Mouse (Mus musculus) limb, embryonic 11.5 days (tissue): ENCODE measurements around the gene Ppp1r12a. TPM values are rescaled to one million over a fixed set of nuclear protein-coding genes. Genes with fewer than 3 reads are reported as not detected.
"Not testable (repeated sequence)": the region's sequence is repeated elsewhere in the genome, so short reads cannot be mapped to it uniquely, and the experiment has no call there.

Experiments used
- ATAC-seq: fragments of 200-750 bp; cut with Nextera tagmentation; 2 replicates; pipeline ENCODE4 v1.8.0; 2017; ENCODE audit warnings: low read depth; ENCODE audit not compliant: insufficient number of reproducible peaks, low FRiP score, low TSS enrichment
- DNase-seq: peaks from one replicate; pipeline ENCODE4 v3.0.0-alpha.2; 2015; ENCODE audit warnings: low spot score
- H3K27ac ChIP-seq: fragments of 300-500 bp; sonication (generic); replicated peaks from 2 replicates; pipeline ENCODE4 v1.5.1; 2014; ENCODE audit warnings: low read depth, mild to moderate bottlenecking, low read length
- H3K27me3 ChIP-seq: fragments of 300-500 bp; sonication (generic); 2 replicates; pipeline ENCODE4 v1.6.1; 2014; ENCODE audit warnings: mild to moderate bottlenecking, low read length, mixed read lengths; ENCODE audit not compliant: control insufficient read depth, insufficient read depth
- H3K36me3 ChIP-seq: fragments of 300-500 bp; sonication (generic); 2 replicates; pipeline ENCODE4 v1.6.1; 2014; ENCODE audit warnings: mild to moderate bottlenecking, low read length, moderate library complexity, mixed read lengths; ENCODE audit not compliant: control insufficient read depth, insufficient read depth
- H3K4me1 ChIP-seq: fragments of 300-500 bp; sonication (generic); 2 replicates; pipeline ENCODE4 v1.6.1; 2014; ENCODE audit warnings: low read length, mixed read lengths; ENCODE audit not compliant: control insufficient read depth, insufficient read depth
- H3K4me2 ChIP-seq: fragments of 300-500 bp; sonication (generic); 2 replicates; pipeline ENCODE4 v1.6.1; 2014; ENCODE audit warnings: low read depth, mild to moderate bottlenecking, moderate library complexity; ENCODE audit not compliant: severe bottlenecking
- H3K4me3 ChIP-seq: fragments of 300-500 bp; sonication (generic); 2 replicates; pipeline ENCODE4 v1.5.1; 2014; ENCODE audit warnings: low read depth, low read length
- H3K9ac ChIP-seq: fragments of 300-500 bp; sonication (generic); 2 replicates; pipeline ENCODE4 v1.6.1; 2014; ENCODE audit warnings: mild to moderate bottlenecking, low read length
- H3K9me3 ChIP-seq: fragments of 300-500 bp; sonication (generic); 2 replicates; pipeline ENCODE4 v1.6.1; 2016; ENCODE audit warnings: low read length; ENCODE audit not compliant: control insufficient read depth
- WGBS: fragments of 180-500 bp; shearing (Covaris S2); extraction: QIAGEN DNeasy Blood & Tissue Kit; methylation state at CpG from one replicate; pipeline ENCODE4 v1.1.7; 2014; 5-methylcytosine and 5-hydroxymethylcytosine counted together
- polyA plus RNA-seq: library from polyadenylated mRNA; unstranded; fragments of >200 nt; fragmentation: Nextera tagmentation; extraction: Ambion mirVana; gene quantifications from 2 replicates; pipeline ENCODE4 v1.2.1, GENCODE M21; 2014

The Ppp1r12a gene
- polyA plus RNA-seq, 1 experiment from 2014 or later: 75.1 TPM

DNA sequence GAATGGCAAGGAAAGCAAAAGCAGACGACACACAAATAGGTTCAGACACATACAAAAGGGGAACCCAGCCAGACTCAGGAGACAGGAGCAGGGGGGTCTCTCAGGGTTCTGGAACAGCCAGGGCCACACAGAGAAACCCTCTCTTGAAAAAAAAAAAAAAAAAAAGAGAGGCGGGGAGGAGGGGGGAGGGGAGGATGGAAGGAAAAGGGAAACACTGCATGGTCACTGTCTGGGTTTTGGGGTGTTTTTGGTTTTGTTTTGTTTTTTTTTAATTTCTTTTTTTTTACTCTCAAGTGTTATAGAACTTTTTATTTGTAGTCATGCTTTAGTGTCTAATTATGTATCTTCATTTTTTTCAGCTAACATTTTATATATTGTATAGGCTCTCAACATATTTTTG, 89.2 kb downstream of the Ppp1r12a start:
- DNase-seq (no peak), ATAC-seq (no peak)
- Histone ChIP-seq H3K4me2 (no peak overlapping the region), H3K9ac (no peak overlapping the region), H3K4me3 (no peak overlapping the region), H3K4me1 (no peaks in the 10 kb centered on the region), H3K27ac (no peak overlapping the region), H3K27me3 (no peaks in the 10 kb centered on the region), H3K9me3 (no peaks in the 10 kb centered on the region), H3K36me3 (peaks cover 3% of the 10 kb centered on the region)
- WGBS: 77% methylated on average over 2 of the region's 2 CpGs

GRCm38 (mm10) chr10:108255812-108256376, 93.9 kb downstream of the Ppp1r12a start:
- H3K9me3 ChIP-seq: no peaks in the 10 kb centered on the region
- DNase-seq: no peak
- H3K27me3 ChIP-seq: no peaks in the 10 kb centered on the region
- H3K27ac ChIP-seq: no peak overlapping the region
- no peaks in the 10 kb centered on the region; the same call in 1 of the 2 replicates for H3K36me3 ChIP-seq
- no peaks in the 10 kb centered on the region for H3K4me1 ChIP-seq
- ATAC-seq: no peak; the same call in 1 of the 2 replicates
- H3K4me2 ChIP-seq: no peak overlapping the region
- no peak overlapping the region for H3K4me3 ChIP-seq
- H3K9ac ChIP-seq: no peak overlapping the region
- 87% methylated on average over 7 of the region's 7 CpGs for WGBS

DNA sequence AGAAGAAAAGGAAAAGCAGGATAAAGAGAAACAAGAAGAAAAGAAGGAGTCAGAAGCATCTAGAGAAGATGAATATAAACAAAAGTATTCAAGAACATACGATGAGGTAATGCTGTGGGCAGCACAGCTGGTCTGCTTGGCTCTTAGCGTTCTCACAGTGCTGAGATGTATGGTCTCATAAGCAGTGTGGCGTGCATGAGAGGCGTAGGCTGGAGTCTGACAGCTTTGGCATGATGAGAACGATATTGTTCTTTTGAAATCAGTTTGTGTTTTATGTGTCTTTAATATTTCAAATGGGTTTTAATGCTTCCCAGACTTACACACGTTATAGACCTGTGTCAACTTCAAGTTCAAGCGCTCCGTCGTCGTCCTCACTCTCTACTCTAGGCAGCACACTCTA, 98.9 kb downstream of the Ppp1r12a start:
- 93% methylated on average over 10 of the region's 10 CpGs for WGBS
- DNase-seq (no peak), ATAC-seq (no peak)
- Histone ChIP-seq H3K36me3 (peaks cover 5% of the 10 kb centered on the region; the same call in 1 of the 2 replicates), H3K9ac (no peak overlapping the region), H3K4me2 (no peak overlapping the region), H3K27ac (no peak overlapping the region), H3K27me3 (no peaks in the 10 kb centered on the region), H3K9me3 (no peaks in the 10 kb centered on the region), H3K4me3 (no peak overlapping the region), H3K4me1 (no peaks in the 10 kb centered on the region)

DNA sequence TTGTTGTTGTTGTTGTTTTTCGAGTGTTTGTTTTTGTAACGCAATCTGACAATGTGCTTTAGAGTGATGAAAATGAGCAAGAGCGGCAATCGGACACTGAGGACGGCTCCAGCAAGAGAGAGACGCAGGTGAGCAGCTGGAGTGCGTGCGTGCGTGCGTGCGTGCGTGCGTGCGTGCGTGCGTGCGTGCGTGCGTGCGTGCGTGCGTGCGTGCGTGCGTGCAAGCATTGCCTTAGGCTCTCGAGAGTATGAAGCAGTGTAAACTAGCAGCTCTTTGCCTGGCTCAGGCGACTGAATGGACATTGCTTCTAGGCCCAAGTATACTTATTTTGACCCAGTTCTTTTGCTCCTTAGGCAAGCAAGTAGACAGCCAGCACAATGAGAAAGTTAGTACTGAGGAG, 102.6 kb downstream of the Ppp1r12a start:
- WGBS: 97% methylated on average over 27 of the region's 27 CpGs
- H3K4me3 ChIP-seq: no peak overlapping the region
- H3K9ac ChIP-seq: no peak overlapping the region
- no peaks in the 10 kb centered on the region for H3K4me1 ChIP-seq
- no peaks in the 10 kb centered on the region for H3K9me3 ChIP-seq
- peaks cover 7% of the 10 kb centered on the region; the same call in 1 of the 2 replicates for H3K36me3 ChIP-seq
- no peaks in the 10 kb centered on the region for H3K27me3 ChIP-seq
- no peak for DNase-seq
- no peak overlapping the region for H3K4me2 ChIP-seq
- H3K27ac ChIP-seq: no peak overlapping the region
- no peak for ATAC-seq

DNA sequence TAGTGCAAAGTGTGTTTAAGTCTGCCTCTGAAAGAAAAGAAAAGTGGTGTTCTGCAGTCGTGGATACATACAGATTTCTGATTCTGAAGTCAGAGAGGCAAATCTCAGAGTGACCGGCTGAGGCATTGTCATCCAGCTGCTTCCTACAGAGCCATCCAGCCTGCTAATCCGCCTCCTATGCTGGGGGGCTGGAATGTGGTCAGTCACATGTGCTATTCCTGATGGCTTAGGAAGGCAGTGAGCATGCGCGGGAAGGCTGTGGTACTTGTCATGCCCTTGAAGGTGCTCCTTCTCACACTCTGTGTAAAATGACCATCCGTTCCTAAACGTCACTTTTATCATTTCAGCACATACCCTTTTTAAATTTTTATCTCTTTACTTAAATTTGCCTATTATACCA, 109.2 kb downstream of the Ppp1r12a start:
- Histone ChIP-seq H3K27ac (no peak overlapping the region), H3K36me3 (peaks cover 13% of the 10 kb centered on the region; the same call in 1 of the 2 replicates), H3K27me3 (no peaks in the 10 kb centered on the region), H3K9ac (no peak overlapping the region), H3K4me2 (no peak overlapping the region), H3K4me3 (no peak overlapping the region), H3K9me3 (no peaks in the 10 kb centered on the region), H3K4me1 (no peaks in the 10 kb centered on the region)
- ATAC-seq (no peak), DNase-seq (no peak)
- 90% methylated on average over 7 of the region's 7 CpGs for WGBS

- no peak overlapping the region for H3K4me2 ChIP-seq
- H3K27me3 ChIP-seq: no peaks in the 10 kb centered on the region
- H3K9ac ChIP-seq: no peak overlapping the region
- H3K4me3 ChIP-seq: no peak overlapping the region
- 87% methylated on average over 6 of the region's 6 CpGs for WGBS
- peaks cover 4% of the 10 kb centered on the region; the same call in 1 of the 2 replicates for H3K36me3 ChIP-seq
- ATAC-seq (no peak), DNase-seq (no peak)
- H3K4me1 ChIP-seq: no peaks in the 10 kb centered on the region
- no peak overlapping the region for H3K27ac ChIP-seq
- no peaks in the 10 kb centered on the region for H3K9me3 ChIP-seq
Observed at GRCm38 (mm10) chr10:108276678-108277077, 114.7 kb downstream of the Ppp1r12a start.

DNA sequence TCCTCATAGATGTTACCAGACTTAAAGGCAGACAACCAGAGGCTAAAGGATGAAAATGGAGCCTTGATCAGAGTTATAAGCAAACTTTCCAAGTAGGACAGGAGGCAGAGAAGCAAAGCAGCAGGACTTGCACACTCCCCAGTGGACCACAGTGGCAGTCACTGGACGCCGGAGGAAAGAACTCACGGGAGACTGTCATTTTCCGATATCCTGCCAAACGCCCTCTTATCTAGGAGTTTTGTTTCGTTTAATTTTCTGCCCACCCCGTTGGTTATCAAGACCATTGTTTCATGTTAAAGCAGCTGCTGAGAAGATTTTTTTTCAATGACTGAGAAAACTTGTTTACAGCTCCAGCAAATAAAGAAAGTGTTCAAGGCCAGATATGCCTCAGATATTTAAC, 115.2 kb downstream of the Ppp1r12a start:
- Histone ChIP-seq H3K9ac (no peak overlapping the region), H3K4me1 (no peaks in the 10 kb centered on the region), H3K4me2 (no peak overlapping the region), H3K27me3 (no peaks in the 10 kb centered on the region), H3K36me3 (peaks cover 4% of the 10 kb centered on the region; the same call in 1 of the 2 replicates), H3K27ac (no peak overlapping the region), H3K4me3 (no peak overlapping the region), H3K9me3 (no peaks in the 10 kb centered on the region)
- DNase-seq: peak; percentile 16
- ATAC-seq: no peak
- WGBS: 90% methylated on average over 7 of the region's 7 CpGs

GRCm38 (mm10) chr10:108281099-108281498, 119.1 kb downstream of the Ppp1r12a start:
- H3K9me3 ChIP-seq, H3K4me1 ChIP-seq, H3K36me3 ChIP-seq, H3K9ac ChIP-seq, ATAC-seq, H3K27me3 ChIP-seq, H3K4me2 ChIP-seq, H3K4me3 ChIP-seq, DNase-seq, H3K27ac ChIP-seq: not testable (repeated sequence)
- whole genome bisulfite sequencing: 93% methylated on average over 3 of the region's 5 CpGs

GRCm38 (mm10) chr10:108282351-108282750, 120.4 kb downstream of the Ppp1r12a start:
- DNase-seq (peak; percentile 18), ATAC-seq (no peak)
- no peak overlapping the region for H3K27ac ChIP-seq
- H3K27me3 ChIP-seq: no peaks in the 10 kb centered on the region
- no peak overlapping the region for H3K9ac ChIP-seq
- H3K9me3 ChIP-seq: no peaks in the 10 kb centered on the region
- no peak overlapping the region for H3K4me3 ChIP-seq
- no peak overlapping the region for H3K4me2 ChIP-seq
- H3K4me1 ChIP-seq: no peaks in the 10 kb centered on the region
- H3K36me3 ChIP-seq: 0 out of 2 replicates have a peak, but pooled peaks cover 2% of the 10 kb centered on the region
- WGBS: 92% methylated on average over 6 of the region's 6 CpGs
